Mouse (Mus musculus) CH12.LX (cell line): ENCODE data around the gene Haao. TPM values are rescaled to one million over a fixed set of nuclear protein-coding genes. Genes with fewer than 3 reads are reported as not detected.

Source experiments
- DNase-seq: peaks from one replicate; pipeline ENCODE4 v3.0.0-alpha.2; 2013; ENCODE audit errors: extremely low read depth
- H3K27ac ChIP-seq: 2 replicates; pipeline ENCODE4 v1.5.1; 2012; ENCODE audit warnings: low read depth, mild to moderate bottlenecking, control low read depth, moderate library complexity; ENCODE audit not compliant: insufficient read depth
- H3K27me3 ChIP-seq: replicated peaks from 2 replicates; pipeline ENCODE3; 2012; ENCODE audit warnings: inconsistent platforms
- H3K36me3 ChIP-seq, 2 experiments: replicated peaks in 1 of 2; 2 replicates each; pipeline versions ENCODE3 to v1.6.1; 2012; ENCODE audit warnings: inconsistent platforms in 1 of 2, low read length in 1 of 2, mild to moderate bottlenecking in 1 of 2, mixed read lengths in 1 of 2, moderate library complexity in 1 of 2; ENCODE audit not compliant: control insufficient read depth in 1 of 2, insufficient read depth in 1 of 2
- H3K4me1 ChIP-seq, 2 experiments: 2 replicates each; pipeline ENCODE4 v1.6.1; 2012; ENCODE audit warnings: inconsistent platforms in 1 of 2, moderate library complexity in 1 of 2; ENCODE audit not compliant: insufficient read depth in 2 of 2, control insufficient read depth in 1 of 2
- H3K4me2 ChIP-seq: 2 replicates; pipeline ENCODE4 v1.6.1; 2012; ENCODE audit warnings: low read depth, mild to moderate bottlenecking, control low read depth; ENCODE audit not compliant: poor library complexity, insufficient read depth, severe bottlenecking
- H3K4me3 ChIP-seq, 3 experiments: fragments of 150-350 bp in 1 of 3; sonication (generic) in 1 of 3; replicated peaks in 1 of 3; 2 replicates each; pipeline versions ENCODE3 to v1.5.1; 2011 to 2012; ENCODE audit warnings: low read depth in 2 of 3, low read length in 2 of 3, mild to moderate bottlenecking in 2 of 3, moderate library complexity in 2 of 3, control low read depth in 1 of 3, improper control_type of control experiment in 1 of 3, inconsistent platforms in 1 of 3, mixed read lengths in 1 of 3; ENCODE audit not compliant: poor library complexity in 1 of 3
- H3K79me2 ChIP-seq: replicated peaks from 2 replicates; pipeline ENCODE4 v1.6.1; 2012; ENCODE audit warnings: mild to moderate bottlenecking, moderate library complexity; ENCODE audit not compliant: control insufficient read depth, poor library complexity, insufficient read depth, severe bottlenecking; ENCODE audit errors: extremely low read depth
- H3K9ac ChIP-seq: 2 replicates; pipeline ENCODE4 v1.6.1; 2012; ENCODE audit warnings: low read depth, mild to moderate bottlenecking, control low read depth, moderate library complexity; ENCODE audit not compliant: insufficient read depth
- H3K9me3 ChIP-seq: replicated peaks from 2 replicates; pipeline ENCODE3; 2012; ENCODE audit warnings: low read length, inconsistent platforms, mixed read lengths
- CHD2 ChIP-seq: IDR thresholded peaks from 2 replicates; pipeline ENCODE4 v1.6.1; 2011; ENCODE audit warnings: low read length, improper control_type of control experiment
- CTCF ChIP-seq, 2 experiments: IDR thresholded peaks in 1 of 2; conservative IDR thresholded peaks in 1 of 2; 2 replicates each; pipeline ENCODE4 v1.5.1; 2011 to 2012; ENCODE audit warnings: low read depth in 2 of 2, low read length in 2 of 2, improper control_type of control experiment in 1 of 2, inconsistent platforms in 1 of 2, mild to moderate bottlenecking in 1 of 2, moderate library complexity in 1 of 2
- E2F4 ChIP-seq: IDR thresholded peaks from 2 replicates; pipeline ENCODE4 v1.6.1; 2011; ENCODE audit warnings: low read depth, low read length, improper control_type of control experiment; ENCODE audit not compliant: insufficient replicate concordance
- ELF1 ChIP-seq: IDR thresholded peaks from 2 replicates; pipeline ENCODE4 v1.6.1; 2014; ENCODE audit warnings: low read depth, mild to moderate bottlenecking, inconsistent platforms, low read length, improper control_type of control experiment
- EP300 ChIP-seq: IDR thresholded peaks from 2 replicates; pipeline ENCODE4 v1.6.1; 2011; ENCODE audit warnings: low read length, improper control_type of control experiment
- ETS1 ChIP-seq: conservative IDR thresholded peaks from 2 replicates; pipeline ENCODE4 v1.6.1; 2012; ENCODE audit warnings: low read depth, mild to moderate bottlenecking, inconsistent platforms, low read length, improper control_type of control experiment, moderate library complexity
- GABPA ChIP-seq: IDR thresholded peaks from 2 replicates; pipeline ENCODE4 v1.6.1; 2012; ENCODE audit warnings: low read depth, low read length, improper control_type of control experiment, inconsistent platforms; ENCODE audit not compliant: insufficient replicate concordance
- HCFC1 ChIP-seq: IDR thresholded peaks from 2 replicates; pipeline ENCODE4 v1.6.1; 2012; ENCODE audit warnings: low read depth, mild to moderate bottlenecking, inconsistent platforms, low read length, improper control_type of control experiment
- JUN ChIP-seq: IDR thresholded peaks from 2 replicates; pipeline ENCODE4 v1.6.1; 2011; ENCODE audit warnings: low read depth, mild to moderate bottlenecking, low read length, improper control_type of control experiment, moderate library complexity; ENCODE audit not compliant: insufficient read depth
- MAFK ChIP-seq: IDR thresholded peaks from 2 replicates; pipeline ENCODE4 v1.6.1; 2011; ENCODE audit warnings: low read length, improper control_type of control experiment; ENCODE audit not compliant: insufficient replicate concordance
- MAX ChIP-seq: IDR thresholded peaks from 2 replicates; pipeline ENCODE4 v1.6.1; 2011; ENCODE audit warnings: low read length, improper control_type of control experiment
- MEF2A ChIP-seq: IDR thresholded peaks from 2 replicates; pipeline ENCODE4 v1.6.1; 2014; ENCODE audit warnings: low read depth, mild to moderate bottlenecking, inconsistent platforms, low read length, improper control_type of control experiment, borderline replicate concordance
- NRF1 ChIP-seq: IDR thresholded peaks from 2 replicates; pipeline ENCODE4 v1.6.1; 2014; ENCODE audit warnings: low read depth, mild to moderate bottlenecking, inconsistent platforms, low read length, improper control_type of control experiment, moderate library complexity
- PAX5 ChIP-seq: IDR thresholded peaks from 2 replicates; pipeline ENCODE4 v1.6.1; 2012; ENCODE audit warnings: low read length, inconsistent platforms, mixed read lengths
- POLR2AphosphoS2 ChIP-seq: IDR thresholded peaks from 2 replicates; pipeline ENCODE4 v1.6.1; 2011; ENCODE audit warnings: low read depth, low read length, improper control_type of control experiment
- RAD21 ChIP-seq: IDR thresholded peaks from 2 replicates; pipeline ENCODE4 v1.6.1; 2011; ENCODE audit warnings: low read depth, mild to moderate bottlenecking, low read length, improper control_type of control experiment, moderate library complexity
- RCOR1 ChIP-seq: conservative IDR thresholded peaks from 2 replicates; pipeline ENCODE4 v1.6.1; 2012; ENCODE audit warnings: low read depth, mild to moderate bottlenecking, inconsistent platforms, low read length, improper control_type of control experiment
- TBP ChIP-seq: conservative IDR thresholded peaks from 2 replicates; pipeline ENCODE4 v1.6.1; 2011; ENCODE audit warnings: low read depth, low read length, improper control_type of control experiment
- UBTF ChIP-seq: IDR thresholded peaks from 2 replicates; pipeline ENCODE4 v1.6.1; 2012; ENCODE audit warnings: low read depth, mild to moderate bottlenecking, inconsistent platforms, low read length, improper control_type of control experiment, moderate library complexity
- USF1 ChIP-seq: IDR thresholded peaks from 2 replicates; pipeline ENCODE4 v1.6.1; 2014; ENCODE audit warnings: low read depth, mild to moderate bottlenecking, inconsistent platforms, low read length, improper control_type of control experiment
- ZC3H11A ChIP-seq: IDR thresholded peaks from 2 replicates; pipeline ENCODE4 v1.6.1; 2012; ENCODE audit warnings: low read depth, mild to moderate bottlenecking, inconsistent platforms, low read length, improper control_type of control experiment
- ZKSCAN1 ChIP-seq: IDR thresholded peaks from 2 replicates; pipeline ENCODE4 v1.6.1; 2012; ENCODE audit warnings: low read depth, inconsistent platforms, low read length, improper control_type of control experiment, borderline replicate concordance
- ZMIZ1 ChIP-seq: IDR thresholded peaks from 2 replicates; pipeline ENCODE4 v1.6.1; 2012; ENCODE audit warnings: low read depth, mild to moderate bottlenecking, inconsistent platforms, low read length, improper control_type of control experiment
- dilution Hi-C: fragments of 300-500 bp; cut with MboI; formaldehyde crosslinking; loops from 2 replicates; pipeline ENCODE4 v1.14.3; 2020; ENCODE audit warnings: low sequenced_read_pairs; ENCODE audit not compliant: extremely low pct_unique_long_range_greater_than_20kb, extremely low pct_ligation_motif_present
- in situ Hi-C: fragments of 300-500 bp; cut with MboI; formaldehyde crosslinking; loops from 3 replicates; pipeline ENCODE4 v1.14.3; 2019; ENCODE audit warnings: low sequenced_read_pairs, low pct_ligation_motif_present, low pct_unique_long_range_greater_than_20kb, mixed read lengths
- polyA plus RNA-seq: library from polyadenylated mRNA; unstranded; fragments of >175 nt; gene quantifications from 2 replicates; pipeline ENCODE4 v1.2.1, GENCODE M21; 2012; ENCODE audit warnings: low read depth; ENCODE audit not compliant: insufficient read length
- total RNA-seq, 2 experiments: library from RNA; depleted of rRNA; stranded (reverse); fragments of 300-350 nt in 1 of 2; fragments of >200 nt in 1 of 2; gene quantifications; 2 replicates each; pipeline ENCODE4 v1.2.3; 2012 to 2014

The Haao gene
- total and polyA plus RNA-seq, 3 experiments = 18.6 to 30.6 (median 19.1) TPM

- dilution Hi-C loops = no loop called here
- in situ Hi-C loops = no loop called here
- H3K27me3 ChIP-seq = no peaks in the 10 kb centered on the region
- peaks cover 0 to 77% of the 10 kb centered on the region in 2 experiments for H3K36me3 ChIP-seq
- no peak overlapping the region for H3K4me3 ChIP-seq
- no peak for DNase-seq
- H3K9ac ChIP-seq = no peak overlapping the region
- H3K79me2 ChIP-seq = no peaks in the 10 kb centered on the region
- H3K9me3 ChIP-seq = no peaks in the 10 kb centered on the region
- no peak overlapping the region for H3K27ac ChIP-seq
- H3K4me1 ChIP-seq = peaks cover 22 to 68% of the 10 kb centered on the region in 2 experiments
- H3K4me2 ChIP-seq = no peak overlapping the region
- no peak for TF ChIP-seq EP300
- no peak for TF ChIP-seq ZKSCAN1
- no peak for TF ChIP-seq HCFC1
- no peak for TF ChIP-seq CTCF (conservative IDR thresholded peaks at IDR 0.05 in 1 of 2, IDR thresholded peaks at IDR 0.05 in 1 of 2; ENCODE audit: low read depth in 2 of 2, low read length in 2 of 2)
- TF ChIP-seq USF1 = no peak
- no peak for TF ChIP-seq GABPA
Measured at GRCm38 (mm10) chr17:83836048-83836447, 11.7 kb downstream of the Haao start.

DNA sequence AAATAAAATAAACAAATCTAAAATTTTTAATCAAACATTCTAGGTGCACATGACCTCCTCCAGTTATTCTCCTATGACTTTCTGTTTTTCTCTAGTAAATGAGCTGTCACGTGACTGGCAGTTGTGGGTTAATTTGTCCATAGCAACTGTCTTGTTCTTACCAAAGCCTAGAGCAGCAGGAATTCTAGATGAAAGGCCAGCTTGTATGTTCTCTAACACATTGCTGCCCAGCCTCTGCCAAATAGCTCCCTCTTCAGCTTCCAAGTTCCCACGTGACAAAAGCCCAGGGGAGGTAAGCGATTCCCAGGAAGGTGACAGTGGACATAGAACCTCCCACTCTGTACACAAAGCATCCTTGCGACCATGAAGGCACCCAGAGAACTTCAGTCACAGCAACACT, 13.6 kb downstream of the Haao start:
- H3K36me3 ChIP-seq = peaks cover 0 to 66% of the 10 kb centered on the region in 2 experiments
- no peaks in the 10 kb centered on the region for H3K9me3 ChIP-seq
- no peak overlapping the region for H3K9ac ChIP-seq
- no peak overlapping the region for H3K27ac ChIP-seq
- in situ Hi-C loops = no loop called here
- no peaks in the 10 kb centered on the region for H3K79me2 ChIP-seq
- H3K27me3 ChIP-seq = no peaks in the 10 kb centered on the region
- H3K4me3 ChIP-seq = no peak overlapping the region
- H3K4me2 ChIP-seq = no peak overlapping the region
- TF ChIP-seq POLR2AphosphoS2 (no peak), CHD2 (no peak), PAX5 (no peak)
- no peak for DNase-seq
- dilution Hi-C loops = no loop called here
- peaks cover 38 to 85% of the 10 kb centered on the region in 2 experiments for H3K4me1 ChIP-seq

DNA sequence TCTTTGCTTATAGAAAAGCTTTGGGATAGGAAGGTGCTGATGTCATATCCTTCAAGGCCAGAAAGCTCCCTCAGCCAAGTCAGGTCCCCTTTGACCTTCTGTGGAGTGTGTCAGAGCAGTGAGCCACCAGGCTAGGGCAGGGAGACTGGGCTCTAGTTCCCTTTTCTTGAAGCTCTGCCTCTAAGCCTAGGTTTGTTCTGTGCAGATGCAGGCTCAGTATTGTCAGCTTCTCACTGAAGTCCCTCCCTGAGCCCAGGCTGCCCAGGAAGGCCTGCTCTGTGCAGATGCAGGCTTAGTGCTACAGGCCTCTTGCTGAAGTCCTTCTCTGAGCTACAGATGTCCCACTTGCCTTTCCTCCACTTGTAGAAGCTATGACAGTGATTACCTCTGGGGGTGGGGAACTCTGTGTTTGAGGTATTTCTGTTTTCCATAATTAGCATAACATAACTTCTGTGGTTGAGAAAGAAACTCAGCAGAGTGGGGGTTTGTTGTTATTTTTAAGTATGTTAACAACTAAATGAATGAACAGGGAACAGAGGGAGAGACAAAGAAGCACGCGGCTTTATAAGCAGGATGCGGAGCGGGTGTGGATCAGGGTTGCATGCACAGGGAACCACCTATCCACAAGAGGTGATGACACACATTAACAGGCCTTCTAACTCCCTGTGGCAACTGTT, 17.0 kb downstream of the Haao start:
- no peaks in the 10 kb centered on the region for H3K27me3 ChIP-seq
- in situ Hi-C loops (no loop called here), dilution Hi-C loops (no loop called here)
- H3K9ac ChIP-seq = no peak overlapping the region
- no peak overlapping the region for H3K4me3 ChIP-seq
- H3K4me1 ChIP-seq = peaks cover 46 to 66% of the 10 kb centered on the region in 2 experiments
- no peaks in the 10 kb centered on the region for H3K79me2 ChIP-seq
- H3K36me3 ChIP-seq = peaks cover 0 to 52% of the 10 kb centered on the region in 2 experiments
- peak; percentile 86 for DNase-seq
- peak overlapping the region; percentile 79 for H3K27ac ChIP-seq
- H3K9me3 ChIP-seq = no peaks in the 10 kb centered on the region
- H3K4me2 ChIP-seq = peak overlapping the region; percentile 34; the same call in 1 of the 2 replicates
- TF ChIP-seq JUN = no peak
- no peak for TF ChIP-seq ZMIZ1
- TF ChIP-seq ZC3H11A = no peak
- no peak for TF ChIP-seq PAX5
- TF ChIP-seq TBP = 0 out of 2 replicates have a peak, but pooled peaks have one; percentile 43
- TF ChIP-seq ELF1 = no peak
- no peak for TF ChIP-seq CTCF (conservative IDR thresholded peaks at IDR 0.05 in 1 of 2, IDR thresholded peaks at IDR 0.05 in 1 of 2; ENCODE audit: low read depth in 2 of 2, low read length in 2 of 2)
- no peak for TF ChIP-seq ZKSCAN1
- TF ChIP-seq NRF1 = no peak
- TF ChIP-seq EP300 = peak; percentile 64; the same call in 1 of the 2 replicates
- 0 out of 2 replicates have a peak, but pooled peaks have one; percentile 38 for TF ChIP-seq MAFK
- peak; percentile 22; the same call in 1 of the 2 replicates for TF ChIP-seq MAX
- no peak for TF ChIP-seq POLR2AphosphoS2
- TF ChIP-seq RCOR1 = no peak
- peak; percentile 82 for TF ChIP-seq MEF2A
- TF ChIP-seq USF1 = no peak
- TF ChIP-seq RAD21 = no peak; the same call in 1 of the 2 replicates
- no peak for TF ChIP-seq E2F4
- TF ChIP-seq UBTF = no peak
- TF ChIP-seq ETS1 = peak; percentile 57
